Mouse (Mus musculus): ENCODE data around the gene Pipox.

DNA sequence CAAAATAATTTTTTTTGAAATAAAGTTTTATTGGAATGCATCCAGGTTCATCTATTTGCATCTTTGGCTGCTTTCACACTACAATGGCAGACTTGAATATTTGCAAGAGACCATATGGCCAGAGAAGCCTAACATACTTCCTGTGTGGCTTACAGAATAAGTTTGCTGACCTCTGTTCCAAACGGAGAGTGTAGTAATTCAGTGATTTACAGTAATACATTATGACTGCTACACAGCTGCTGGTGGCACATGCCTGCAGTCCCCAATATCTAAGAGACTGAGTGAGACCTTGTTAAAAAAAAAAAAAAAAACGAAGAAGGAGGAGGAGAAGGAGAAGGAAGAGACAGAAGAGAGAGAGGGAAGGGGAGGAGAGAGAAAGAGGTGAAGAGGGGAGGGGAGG lies 4.4 kb downstream of the Pipox start:
- no peak for TF ChIP-seq CTCF (IDR thresholded peaks at IDR 0.05; ENCODE audit: extremely low read depth, insufficient read depth, low read length)
- TF ChIP-seq POLR2A (IDR thresholded peaks at IDR 0.05; ENCODE audit: extremely low read depth, insufficient read depth, low read length), result no peak
